Mouse (Mus musculus) mature B cell (primary cell): ENCODE measurements at regions not wholly inside any gene's neighbourhood (a gene's known extent, or its start where the extent isn't known, plus 50 kb on each side); places are given as distances from the start of the nearest gene placed in this dataset.

Experiments
- in situ Hi-C: fragments of 300-500 bp; cut with MboI; formaldehyde crosslinking; loops from 2 replicates; pipeline ENCODE4 v1.14.3; 2019

DNA sequence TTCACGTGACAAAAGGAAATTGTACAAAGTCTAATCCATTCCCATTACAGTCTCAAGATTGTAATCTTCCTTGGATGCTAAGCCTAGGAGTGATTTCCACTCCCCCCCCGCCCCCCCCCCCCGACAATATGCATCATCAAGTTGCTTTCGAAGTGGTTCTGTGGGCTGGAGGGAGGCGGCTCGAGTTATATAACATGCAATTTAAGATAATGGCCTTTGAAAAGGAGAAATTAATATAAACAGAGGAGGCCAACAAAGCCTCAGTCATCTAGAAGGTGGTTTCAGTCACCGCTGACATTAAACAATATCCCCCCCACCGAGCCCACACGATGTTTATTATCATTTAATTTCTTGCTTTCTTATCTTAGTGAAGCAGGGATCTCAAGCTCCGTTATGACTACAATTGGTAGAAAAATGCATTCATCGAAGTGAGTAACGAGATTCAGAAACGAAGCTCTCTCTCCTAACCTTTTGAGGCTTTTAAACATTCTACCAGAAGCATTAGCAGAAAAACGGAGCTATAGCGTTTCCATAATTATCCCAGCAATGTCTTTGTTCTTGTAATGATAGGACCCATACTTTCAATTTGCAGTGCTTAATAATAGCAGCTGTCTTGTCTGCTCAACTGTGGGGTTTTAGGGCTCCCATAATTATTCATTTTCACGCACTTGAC, 339.1 kb downstream of the Btg1 start:
- in situ Hi-C loops = no loop called here

DNA sequence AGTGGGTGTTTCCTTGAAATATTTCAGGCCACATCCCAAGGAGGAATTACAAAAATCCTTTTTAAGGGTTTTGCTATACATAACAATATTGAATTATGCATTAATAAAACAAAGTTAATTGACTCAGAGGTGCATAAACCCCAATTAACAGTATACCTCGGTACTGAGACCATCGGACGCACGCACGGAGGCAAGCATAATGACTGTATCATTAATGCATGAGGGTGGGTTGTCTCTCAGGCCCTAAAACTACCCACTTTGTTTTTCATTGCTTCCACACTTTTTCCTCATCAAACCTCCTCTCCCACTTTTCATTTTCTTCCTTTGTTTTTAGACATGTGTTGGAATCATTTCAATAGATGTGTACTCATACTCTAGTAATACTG, 339.6 kb downstream of the Btg1 start:
- in situ Hi-C loops = no loop called here

DNA sequence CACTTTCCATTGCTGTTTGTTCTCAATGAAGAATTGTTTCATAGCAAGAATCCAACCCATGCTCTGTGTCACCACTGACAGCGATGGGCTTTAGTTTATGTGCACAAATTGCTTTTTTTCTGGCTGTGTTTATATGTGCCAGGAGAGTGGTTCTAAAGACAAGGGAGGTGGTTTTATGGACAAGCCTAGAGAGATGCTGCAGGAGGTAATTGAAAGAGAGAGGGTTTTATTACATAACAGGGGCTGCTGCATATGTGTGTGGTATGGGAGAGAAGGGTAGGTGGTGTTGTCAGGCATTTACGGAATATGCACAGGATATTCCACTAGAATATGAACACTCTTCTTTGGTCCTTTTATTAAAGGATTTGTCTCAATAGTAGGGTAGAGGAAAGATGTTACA, 340.2 kb downstream of the Btg1 start:
- in situ Hi-C loops = no loop called here

DNA sequence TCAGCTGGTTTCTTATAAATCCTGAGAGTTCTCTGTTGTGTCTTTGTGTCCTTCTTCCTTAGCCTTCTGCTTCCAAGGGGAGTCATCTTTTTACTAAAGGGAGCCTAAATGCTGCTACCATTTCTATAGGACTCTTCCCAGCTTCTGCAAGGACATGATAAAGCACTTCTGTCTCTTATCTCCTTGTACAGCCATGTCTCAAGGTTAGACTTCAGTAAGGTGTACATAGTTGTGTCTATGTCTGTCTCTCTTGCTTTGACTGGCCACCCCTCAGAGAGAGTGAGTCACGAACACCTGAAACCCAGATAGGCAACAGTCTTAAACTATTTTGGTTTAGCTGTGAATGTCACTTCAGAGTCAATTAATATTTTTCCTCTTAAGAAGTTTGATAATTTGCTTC, 353.0 kb downstream of the Btg1 start:
- in situ Hi-C loops = no loop called here

DNA sequence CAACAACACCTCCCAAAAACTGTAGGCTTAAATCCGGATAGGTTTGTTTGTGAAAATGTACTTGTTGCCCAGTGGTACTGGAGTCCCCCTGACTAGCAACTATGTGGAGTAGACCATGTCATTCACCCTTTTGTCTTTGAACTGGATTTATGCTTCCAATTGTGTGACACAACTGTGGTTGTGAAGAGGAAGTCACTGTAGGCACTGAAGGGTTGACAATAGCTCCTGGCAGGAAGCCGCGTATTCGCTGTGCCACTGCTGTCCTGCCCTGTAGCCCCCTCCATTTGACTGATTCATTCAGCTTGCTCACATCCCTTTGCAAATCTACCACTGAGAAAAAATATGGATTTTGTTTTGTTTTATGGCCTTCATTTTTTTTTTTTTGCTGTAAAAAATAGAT, 353.9 kb downstream of the Btg1 start:
- in situ Hi-C loops = no loop called here

DNA sequence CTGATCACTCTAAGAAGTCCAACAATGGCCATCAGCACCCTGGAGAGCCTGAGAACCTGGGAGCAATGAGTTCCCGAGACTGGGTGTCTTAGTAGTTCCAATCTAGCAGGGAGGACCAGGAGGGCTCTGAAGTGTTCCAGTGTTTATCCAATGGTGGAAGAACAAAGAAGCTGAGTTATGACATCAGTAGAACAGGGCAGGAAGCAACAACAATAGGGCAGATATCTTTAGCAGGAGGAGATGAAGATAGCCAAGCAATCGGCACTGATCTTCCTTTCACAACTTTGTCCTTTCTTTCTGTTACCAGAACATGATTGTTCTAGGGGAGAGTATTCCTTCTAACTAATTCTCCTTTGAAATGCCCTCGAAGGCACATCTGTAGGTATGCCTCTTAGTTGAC, 355.0 kb downstream of the Btg1 start:
- in situ Hi-C loops = no loop called here

DNA sequence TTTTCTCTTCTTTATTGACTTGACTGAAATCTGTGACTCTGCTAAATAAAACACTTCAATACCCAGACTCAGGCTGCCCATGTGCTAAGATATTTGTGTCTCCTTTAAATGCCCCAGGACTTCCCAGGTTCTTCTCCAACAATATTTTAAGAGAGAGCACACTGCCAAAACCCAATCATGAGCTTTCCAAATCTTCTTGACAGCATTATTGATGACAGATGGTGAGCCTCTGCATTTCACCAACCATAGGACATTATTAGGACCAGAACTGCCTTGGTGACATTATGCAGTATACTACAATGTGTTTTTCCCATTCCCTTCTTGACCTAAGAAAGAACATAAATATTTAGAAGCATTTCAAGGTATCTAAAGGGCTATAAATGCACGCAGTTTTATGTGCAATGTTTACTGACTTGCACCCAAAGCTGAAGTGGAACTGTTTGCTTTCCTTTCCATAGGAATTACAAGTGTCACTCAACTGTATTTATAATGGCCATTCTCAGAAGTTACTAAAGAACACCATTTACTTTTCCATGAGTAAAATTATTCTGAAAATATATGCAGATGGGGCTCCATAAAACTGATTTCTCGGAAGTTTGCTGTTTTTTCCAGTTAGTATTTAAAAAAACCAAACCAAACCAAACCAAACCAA, 357.6 kb downstream of the Btg1 start:
- in situ Hi-C loops = no loop called here

DNA sequence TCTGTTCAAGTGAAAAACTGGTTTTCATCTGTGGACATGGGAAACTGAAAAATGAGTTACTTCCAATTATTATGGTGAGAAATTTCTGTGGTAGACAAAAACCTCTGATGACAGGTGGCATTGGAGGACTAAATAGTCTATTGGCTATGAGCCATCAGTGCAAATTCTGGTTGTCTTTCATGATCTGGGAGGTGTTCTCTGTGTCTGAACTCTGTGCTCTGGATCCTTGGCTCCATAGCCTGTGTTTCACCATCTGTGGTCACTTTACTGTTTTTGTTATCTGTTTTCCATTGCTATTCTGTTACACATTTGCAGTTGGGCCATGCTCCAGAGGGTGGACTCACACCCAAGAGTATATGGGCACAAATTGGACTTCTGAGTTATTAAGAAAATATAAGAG, 359.9 kb downstream of the Btg1 start:
- in situ Hi-C loops = no loop called here

DNA sequence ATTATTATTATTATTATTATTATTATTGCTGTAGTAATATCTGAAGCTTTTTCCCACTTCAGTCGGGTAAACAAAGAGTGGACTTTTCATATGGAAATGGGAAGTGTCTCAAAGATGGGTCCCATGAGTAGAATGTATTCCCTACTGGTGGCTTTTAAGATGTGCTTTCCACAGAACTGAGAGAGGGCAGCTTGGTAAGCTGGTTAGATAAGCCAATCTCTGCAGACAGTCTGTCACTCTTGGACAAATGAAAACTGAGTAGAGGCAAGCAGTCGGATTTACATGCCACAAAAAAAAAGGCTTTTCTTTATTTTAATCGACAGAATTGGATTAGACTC, 363.7 kb downstream of the Btg1 start:
- in situ Hi-C loops = no loop called here

DNA sequence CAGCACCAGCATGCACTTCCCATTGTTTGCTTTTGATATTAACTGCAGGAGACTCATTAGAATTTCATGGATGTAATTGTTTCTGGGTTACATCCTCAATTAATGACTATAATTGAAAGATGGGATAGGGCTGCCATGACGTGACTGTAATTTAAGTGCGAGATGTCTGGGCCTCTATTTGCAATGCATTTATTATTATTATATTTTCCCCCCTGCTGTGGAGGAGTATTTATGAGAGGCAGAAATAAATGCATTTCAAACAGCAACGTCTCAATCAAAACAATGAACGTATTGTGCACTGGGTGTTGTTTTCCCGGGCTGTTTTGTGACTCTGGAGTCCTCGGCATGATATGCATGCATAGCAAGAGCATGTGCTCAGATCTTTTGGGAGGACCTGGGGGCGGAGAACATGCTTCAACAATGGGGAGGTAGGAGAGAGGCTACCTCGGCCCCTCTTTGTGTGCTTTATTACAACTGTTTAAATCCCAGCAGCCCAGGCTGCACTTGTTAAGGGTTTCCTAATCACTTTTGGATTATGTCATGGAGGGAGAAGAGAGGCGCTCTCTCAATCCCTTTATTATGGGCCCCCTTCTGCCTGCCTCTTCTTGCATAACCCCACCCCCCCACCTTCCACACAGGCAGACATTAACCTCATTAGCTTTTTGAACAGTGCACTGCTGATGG, 364.2 kb downstream of the Btg1 start:
- in situ Hi-C loops = no loop called here

DNA sequence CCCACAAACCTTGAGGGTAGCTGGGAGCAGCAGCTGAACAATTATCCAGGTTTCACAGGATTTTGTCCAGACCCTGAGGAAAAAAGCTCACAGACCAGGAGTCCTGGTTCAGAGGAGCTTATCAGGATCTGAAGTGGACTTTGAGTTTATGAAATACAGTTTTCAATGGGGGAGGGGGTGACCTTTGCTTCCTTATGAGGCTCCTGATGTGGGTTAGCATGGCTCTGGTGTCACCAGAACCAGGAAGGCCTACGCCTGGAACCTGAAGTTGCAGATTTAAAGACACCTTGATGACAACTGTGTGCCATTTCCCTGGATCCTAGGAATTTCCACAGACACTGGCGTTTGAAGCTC, 364.7 kb downstream of the Btg1 start:
- in situ Hi-C loops = no loop called here

DNA sequence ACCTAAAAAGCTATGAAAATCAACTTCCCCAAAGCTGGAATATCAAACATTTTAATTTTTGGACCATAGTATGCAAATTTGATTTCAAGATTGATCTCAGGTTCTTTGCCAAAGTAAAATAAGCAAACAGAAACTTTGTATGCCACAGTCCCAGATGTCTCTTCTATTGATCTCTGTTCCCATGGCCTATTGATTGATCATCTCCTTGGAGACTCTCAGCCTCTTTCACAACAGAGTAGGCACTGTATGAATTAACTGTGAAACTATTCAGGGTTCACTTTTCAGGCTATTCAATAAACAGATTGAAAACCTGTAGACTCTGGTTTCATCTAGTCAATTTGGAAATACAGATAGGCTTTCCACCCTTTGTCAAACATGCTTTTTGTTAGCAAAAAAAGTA, 384.1 kb downstream of the Btg1 start:
- in situ Hi-C loops = no loop called here

DNA sequence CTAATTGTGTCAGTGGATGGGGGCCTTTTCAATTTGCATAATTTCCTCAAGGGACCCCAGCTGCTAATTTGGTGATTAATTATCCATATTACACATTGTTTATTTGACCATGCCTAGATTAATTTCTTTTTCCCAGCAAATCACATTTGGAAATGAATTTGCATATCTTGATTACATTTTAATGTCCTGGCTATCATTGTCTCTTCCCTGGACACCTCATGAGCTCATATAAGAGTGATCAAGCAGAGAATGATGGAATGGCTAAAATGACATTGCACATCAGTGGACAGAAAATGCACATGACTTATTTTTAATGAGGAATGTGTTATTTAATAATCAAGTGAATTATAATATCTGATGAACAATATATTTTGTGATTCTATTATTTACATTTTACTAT, 392.1 kb downstream of the Btg1 start:
- in situ Hi-C loops = no loop called here

DNA sequence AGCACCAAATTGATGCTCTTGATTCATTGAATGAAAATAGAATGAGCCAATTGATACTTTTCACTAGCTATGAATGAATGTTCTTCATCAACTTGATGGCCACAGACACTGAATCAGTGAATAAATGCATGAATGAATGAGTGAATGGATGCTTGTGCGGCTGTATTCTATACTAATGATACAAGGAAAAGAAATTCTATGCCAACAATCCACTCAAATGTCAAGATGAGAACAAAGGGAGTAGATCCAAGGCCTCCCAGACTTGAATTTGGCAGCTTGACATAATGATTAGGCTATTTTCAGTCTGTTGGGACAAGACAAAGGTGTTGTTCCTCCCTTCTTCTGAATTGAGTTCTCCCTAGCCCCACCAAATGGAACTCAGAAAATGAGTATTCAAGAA, 393.1 kb downstream of the Btg1 start:
- in situ Hi-C loops = no loop called here

DNA sequence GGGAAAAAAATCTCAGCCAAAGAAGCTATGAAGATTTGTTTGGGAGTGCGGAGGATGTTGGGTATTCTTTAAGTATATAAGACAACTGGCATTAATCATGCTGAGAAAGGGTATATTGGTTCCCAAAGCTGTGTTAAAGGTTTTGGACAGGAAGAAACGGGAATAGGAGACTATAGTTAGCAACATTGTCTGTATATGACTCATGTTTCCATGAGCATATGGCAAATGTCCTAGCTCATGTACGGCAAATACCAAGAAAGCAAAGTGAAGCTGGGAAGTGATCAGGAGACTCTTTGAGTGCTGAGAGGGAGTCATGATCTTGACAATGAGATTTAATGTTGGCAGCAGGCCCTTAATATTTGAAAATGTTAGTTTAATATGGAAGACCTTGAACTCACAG, 401.8 kb downstream of the Btg1 start:
- in situ Hi-C loops = no loop called here

DNA sequence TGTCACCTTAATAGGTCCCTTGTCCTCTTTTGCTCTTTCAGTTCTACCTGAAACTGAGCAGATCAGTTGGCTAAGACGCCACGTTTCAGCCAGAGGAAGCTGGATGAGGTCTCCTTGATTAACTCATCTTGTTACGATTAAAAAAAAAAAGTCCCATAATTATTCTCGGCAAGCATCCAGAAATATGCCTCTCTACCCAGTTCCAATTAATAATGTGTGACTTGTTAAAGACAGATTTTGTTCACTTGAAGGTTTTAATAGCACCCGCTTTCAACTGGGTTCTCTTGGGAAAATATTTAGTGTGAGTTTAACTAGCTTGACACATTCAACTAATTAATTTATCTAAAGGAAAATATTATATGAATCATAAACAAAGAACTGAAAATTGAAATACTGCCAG, 412.0 kb downstream of the Btg1 start:
- in situ Hi-C loops = no loop called here

DNA sequence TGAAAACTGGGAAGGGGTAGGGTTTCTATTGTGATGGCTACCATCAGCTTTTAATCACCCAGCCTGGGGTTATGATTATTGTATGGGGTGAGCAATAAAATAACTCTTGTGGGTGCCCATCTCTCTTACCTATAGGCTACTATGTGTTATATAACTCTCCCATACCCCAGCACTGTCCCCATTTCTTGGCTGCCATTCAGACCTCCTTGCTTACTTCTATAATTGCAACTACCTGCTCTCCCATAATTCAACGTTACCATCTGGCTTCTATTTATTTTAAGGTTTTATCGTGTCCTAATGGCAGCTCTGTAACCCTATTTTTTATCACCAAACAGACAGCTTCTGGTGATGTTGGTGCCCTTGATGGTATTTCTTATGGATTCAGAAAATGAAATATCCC, 414.2 kb downstream of the Btg1 start:
- in situ Hi-C loops = no loop called here

DNA sequence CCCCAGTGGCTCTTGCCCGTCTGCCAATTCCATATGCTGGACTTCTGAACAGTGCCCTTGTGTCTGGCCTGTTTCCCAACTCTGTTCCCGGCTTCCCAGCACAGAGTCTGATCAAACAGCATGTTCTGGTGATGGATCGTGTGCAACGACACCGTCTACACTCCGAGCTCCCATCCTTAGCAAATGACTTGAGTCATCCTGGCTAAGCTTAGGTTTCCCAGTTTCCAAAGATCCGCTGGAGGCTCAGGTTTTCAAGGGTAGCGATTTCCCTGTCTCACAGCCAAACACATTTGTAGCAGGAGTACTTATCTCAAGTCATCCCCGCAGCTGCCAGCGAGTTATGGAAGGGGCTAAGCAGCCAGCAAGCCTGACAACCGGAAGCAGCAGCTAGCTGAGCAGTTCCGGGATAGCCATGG, 418.6 kb downstream of the Btg1 start:
- in situ Hi-C loops = no loop called here

DNA sequence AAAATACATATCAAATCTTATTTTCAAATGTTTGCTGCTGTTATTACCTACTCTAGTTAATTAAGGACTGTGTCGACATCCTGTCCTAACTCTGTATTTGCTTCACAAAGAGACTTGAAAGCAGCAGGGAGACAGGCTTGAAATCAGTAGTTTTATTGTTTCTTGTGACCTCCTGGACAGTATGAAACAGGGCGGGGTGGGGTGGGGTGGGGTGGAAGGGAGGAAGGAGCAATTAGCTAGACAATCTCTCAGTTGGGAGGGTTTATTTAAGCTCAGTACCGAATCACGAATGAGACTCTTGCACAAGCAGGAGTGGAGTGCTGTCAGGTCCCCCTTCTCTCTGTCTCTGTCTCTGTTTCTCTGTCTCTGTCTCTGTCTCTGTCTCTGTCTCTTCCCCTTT, 421.2 kb downstream of the Btg1 start:
- in situ Hi-C loops = no loop called here

DNA sequence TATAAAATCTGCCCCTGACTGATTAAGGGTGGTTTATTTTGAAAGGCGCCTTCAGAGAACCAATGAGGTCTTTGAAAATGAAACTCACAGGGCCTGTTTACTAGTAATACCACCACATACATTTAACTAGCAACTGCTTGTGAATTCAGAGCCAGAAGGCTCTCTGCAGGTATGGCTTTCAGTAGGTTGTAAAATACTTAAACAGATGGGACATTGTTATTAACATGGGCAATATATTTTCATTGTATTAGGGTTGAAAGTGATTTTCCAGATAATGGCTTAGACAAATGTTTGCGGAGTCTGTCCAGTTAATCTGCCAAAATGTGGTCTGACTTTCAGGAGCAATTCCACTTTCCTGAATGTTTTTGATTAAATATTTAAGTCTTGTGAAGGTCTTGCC, 430.8 kb downstream of the Btg1 start:
- in situ Hi-C loops = no loop called here

DNA sequence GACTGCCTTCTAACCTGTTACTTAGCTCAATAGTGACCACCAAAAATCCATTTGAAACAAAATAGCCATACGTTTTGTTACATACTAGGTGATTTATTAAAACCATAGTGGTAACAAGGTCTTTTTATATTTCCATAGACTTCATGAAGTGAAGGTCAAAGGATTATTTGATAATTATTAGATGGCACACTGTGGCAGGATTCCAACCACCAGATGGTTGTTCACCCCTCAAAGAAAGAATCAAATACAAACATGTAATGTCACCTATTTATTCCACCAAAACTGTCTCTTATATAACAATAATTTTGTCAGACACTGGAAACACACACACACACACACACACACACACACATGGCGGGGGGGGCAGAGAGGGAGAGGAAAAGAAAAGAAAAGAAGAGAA, 431.2 kb downstream of the Btg1 start:
- in situ Hi-C loops = no loop called here

DNA sequence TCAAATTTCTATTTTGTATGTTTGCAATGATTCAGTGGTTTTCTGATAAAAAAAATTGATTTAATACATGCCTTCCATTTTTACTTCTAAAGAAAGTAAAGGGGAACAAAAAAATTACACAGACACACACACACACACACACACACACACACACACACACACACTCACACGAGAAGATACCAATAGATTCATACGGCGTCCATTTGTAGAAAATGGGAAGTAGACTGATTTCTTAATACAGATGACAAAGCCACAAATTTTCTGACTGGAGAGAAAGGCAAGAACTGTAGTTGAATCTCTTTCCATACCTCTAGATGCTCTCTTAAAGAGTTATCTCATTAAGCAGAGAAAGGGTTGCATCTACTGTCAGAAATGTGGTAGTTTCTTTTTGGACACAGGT, 424.9 kb upstream of the Dcn start:
- in situ Hi-C loops = no loop called here

DNA sequence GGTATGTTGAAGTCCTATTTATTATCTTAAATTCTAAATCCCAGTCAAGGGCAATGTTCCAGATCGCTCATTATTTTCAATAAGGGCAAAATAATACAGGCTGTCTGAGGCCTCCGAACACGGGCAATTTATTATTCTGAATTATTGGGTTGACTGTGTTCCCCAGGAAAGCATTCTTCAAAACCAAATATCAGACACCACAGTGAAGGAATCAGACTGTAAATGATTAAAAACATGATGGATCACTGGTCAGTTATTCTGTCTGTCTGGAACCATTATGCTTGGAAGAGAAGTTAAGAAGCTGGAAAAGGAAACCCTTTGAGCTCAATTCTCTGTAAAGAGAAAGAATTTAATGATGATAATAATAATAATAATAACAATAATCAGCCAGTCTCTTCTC, 417.4 kb upstream of the Dcn start:
- in situ Hi-C loops = no loop called here

DNA sequence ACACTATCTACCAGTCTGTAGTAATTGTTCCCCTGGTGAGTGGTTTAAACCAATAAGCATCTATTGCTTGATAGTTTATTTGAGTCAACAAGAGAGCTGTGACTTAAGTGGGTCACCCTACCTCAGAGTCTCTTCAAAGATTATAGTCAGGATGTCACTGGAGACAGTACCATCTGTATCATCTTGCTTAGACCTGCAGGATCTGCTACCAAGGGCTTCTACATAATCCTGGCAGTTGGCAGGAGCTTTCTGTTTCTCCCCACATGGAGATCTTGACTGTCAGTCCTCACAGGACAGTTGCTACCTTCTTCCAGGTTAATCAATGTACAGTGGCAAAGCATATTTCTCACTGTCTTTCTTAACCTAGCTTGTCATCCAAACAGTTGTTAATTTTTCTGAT, 414.9 kb upstream of the Dcn start:
- in situ Hi-C loops = no loop called here
